Mouse (Mus musculus): ENCODE data around the gene Glmn.

GRCm38 (mm10) chr5:107633651-107634050 lies 36.0 kb upstream of the Glmn start:
- TF ChIP-seq POLR2A (IDR thresholded peaks at IDR 0.05; ENCODE audit: low read depth, low read length) (no peak), CTCF (IDR thresholded peaks at IDR 0.05; ENCODE audit: extremely low read depth, insufficient read length, insufficient replicate concordance, low read depth, low read length) (no peak)
